Mouse (Mus musculus) liver, embryonic 13.5 days (tissue): ENCODE measurements around the gene Gm3012. TPM values are rescaled to one million over a fixed set of nuclear protein-coding genes. Genes with fewer than 3 reads are reported as not detected.
"Not testable (repeated sequence)": the region's sequence is repeated elsewhere in the genome, so short reads cannot be mapped to it uniquely, and the experiment has no call there.

ENCODE experiments used
- ATAC-seq: fragments of 200-750 bp; cut with Nextera tagmentation; 2 replicates; pipeline ENCODE4 v1.8.0; 2017; ENCODE audit warnings: low read depth, mild to moderate bottlenecking, moderate number of reproducible peaks, moderate library complexity
- DNase-seq: peaks from one replicate; pipeline ENCODE4 v3.0.0; 2022
- H3K27ac ChIP-seq: fragments of 300-500 bp; sonication (generic); 2 replicates; pipeline ENCODE4 v1.5.1; 2015; ENCODE audit warnings: moderate library complexity, mild to moderate bottlenecking, inconsistent platforms
- H3K27me3 ChIP-seq: fragments of 300-500 bp; sonication (generic); 2 replicates; pipeline ENCODE4 v1.6.1; 2015; ENCODE audit warnings: mild to moderate bottlenecking, inconsistent platforms
- H3K36me3 ChIP-seq: fragments of 300-500 bp; sonication (generic); 2 replicates; pipeline ENCODE4 v1.6.1; 2015; ENCODE audit warnings: mild to moderate bottlenecking, inconsistent platforms
- H3K4me1 ChIP-seq: fragments of 300-500 bp; sonication (generic); replicated peaks from 2 replicates; pipeline ENCODE4 v1.6.1; 2015; ENCODE audit warnings: inconsistent platforms
- H3K4me2 ChIP-seq: fragments of 300-500 bp; sonication (generic); 2 replicates; pipeline ENCODE4 v1.6.1; 2015; ENCODE audit warnings: inconsistent platforms, mild to moderate bottlenecking, moderate library complexity
- H3K4me3 ChIP-seq: fragments of 300-500 bp; sonication (generic); replicated peaks from 2 replicates; pipeline ENCODE4 v1.5.1; 2015; ENCODE audit warnings: mild to moderate bottlenecking, inconsistent platforms
- H3K9ac ChIP-seq: fragments of 300-500 bp; sonication (generic); 2 replicates; pipeline ENCODE4 v1.6.1; 2015; ENCODE audit warnings: mild to moderate bottlenecking, inconsistent platforms
- H3K9me3 ChIP-seq: fragments of 300-500 bp; sonication (generic); replicated peaks from 2 replicates; pipeline ENCODE4 v1.6.1; 2016; ENCODE audit warnings: inconsistent platforms
- WGBS: fragments of 180-500 bp; shearing (Covaris S2); methylation state at CpG from one replicate; pipeline ENCODE4 v1.1.7; 2015; ENCODE audit not compliant: insufficient replicate concordance; 5-methylcytosine and 5-hydroxymethylcytosine counted together
- polyA plus RNA-seq: library from polyadenylated mRNA; unstranded; fragments of >200 nt; fragmentation: Nextera tagmentation; extraction: Ambion mirVana; gene quantifications from 2 replicates; pipeline ENCODE4 v1.2.1, GENCODE M21; 2015

The Gm3012 gene
- not detected in 2 replicates for polyA plus RNA-seq

DNA sequence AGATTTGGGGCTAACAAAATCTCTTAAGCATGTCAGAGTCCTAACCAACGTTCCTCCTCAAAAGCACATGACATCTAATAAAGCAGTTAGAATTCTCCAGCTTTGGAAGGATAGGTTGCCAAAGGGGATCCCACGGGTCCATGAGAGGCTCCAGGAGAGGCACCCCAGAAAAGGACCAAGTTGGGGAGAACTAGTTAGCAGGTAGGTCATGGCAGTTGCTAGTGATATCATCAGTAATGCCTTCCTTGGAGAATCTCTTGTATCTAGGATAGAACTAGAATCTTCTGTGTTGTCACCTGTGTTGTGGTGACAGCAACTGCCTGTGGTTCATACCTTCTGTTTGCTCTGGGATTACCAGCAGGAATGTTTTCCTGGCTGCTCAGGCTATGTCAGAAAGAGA is at the start of gene Gm3012:
Gm3012 (plus strand) TSS at position 301 of the 400 bp plus-strand sequence.
- H3K27ac ChIP-seq, H3K4me2 ChIP-seq, H3K9me3 ChIP-seq, DNase-seq, ATAC-seq, H3K9ac ChIP-seq, H3K4me3 ChIP-seq, H3K27me3 ChIP-seq, H3K4me1 ChIP-seq, H3K36me3 ChIP-seq: not testable (repeated sequence)
- WGBS, result no CpG with 5 or more reads among the region's 2 CpGs

DNA sequence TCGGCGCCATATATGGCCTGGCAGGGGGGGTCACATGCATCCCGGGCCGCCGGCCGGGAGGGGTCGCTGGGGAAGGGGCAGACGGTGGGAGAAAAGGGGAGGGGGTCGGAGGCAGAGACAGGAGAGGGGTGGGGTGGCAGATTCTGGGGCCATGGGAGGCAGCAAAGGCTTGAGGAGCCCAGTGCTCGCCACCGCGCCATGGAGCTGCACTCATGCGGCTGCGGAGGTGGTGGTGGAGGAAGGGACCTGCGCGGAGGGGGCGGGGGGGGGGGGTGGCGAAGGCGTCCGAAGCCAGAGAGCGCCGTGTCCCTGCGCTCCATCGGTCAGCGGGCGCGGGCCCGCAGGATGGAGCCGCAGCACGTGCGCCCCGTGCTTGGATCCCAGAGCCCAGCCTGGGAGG is 17.4 kb downstream of the Gm3012 start, which contains the start of gene Gm3020:
Gm3020 (plus strand) TSS at position 301 of the 400 bp plus-strand sequence.
- no CpG with 5 or more reads among the region's 32 CpGs for WGBS
- not testable (repeated sequence) for H3K27ac ChIP-seq, H3K9ac ChIP-seq, ATAC-seq, DNase-seq, H3K36me3 ChIP-seq, H3K9me3 ChIP-seq, H3K27me3 ChIP-seq, H3K4me2 ChIP-seq, H3K4me1 ChIP-seq, H3K4me3 ChIP-seq

- not testable (repeated sequence) for DNase-seq, H3K4me2 ChIP-seq, H3K4me1 ChIP-seq, H3K36me3 ChIP-seq, H3K4me3 ChIP-seq, H3K27ac ChIP-seq, H3K9me3 ChIP-seq, ATAC-seq, H3K27me3 ChIP-seq, H3K9ac ChIP-seq
- WGBS, result no CpG with 5 or more reads among the region's 3 CpGs
These were observed 54.2 kb downstream of the Gm3012 start, which contains the start of gene Gm3043 for GRCm38 (mm10) chr14:3688483-3688882. Gm3043 (plus strand) TSS chr14:3688783.

Other genes with a start within 250 kb of the Gm3012 start
- not detected in 2 replicates for gene Gm10413, start 239.4 kb upstream of the Gm3012 start, polyA plus RNA-seq
- gene Gm10409, start 221.9 kb upstream of the Gm3012 start, polyA plus RNA-seq, result 0.12 TPM in 1 of 2 replicates, not detected in the other
- 0.05 TPM in 1 of 2 replicates, not detected in the other for gene Gm3005, start 206.4 kb upstream of the Gm3012 start, polyA plus RNA-seq
- not detected in 2 replicates for gene Gm10408, start 185.1 kb upstream of the Gm3012 start, polyA plus RNA-seq
- gene Gm3020, start 17.5 kb downstream of the Gm3012 start, polyA plus RNA-seq, result 0.12 TPM in 1 of 2 replicates, not detected in the other
- not detected in 2 replicates for gene Gm3043, start 54.3 kb downstream of the Gm3012 start, polyA plus RNA-seq
- not detected in 2 replicates for gene Gm3002, start 175.6 kb downstream of the Gm3012 start, polyA plus RNA-seq
- 0.09 TPM in 1 of 2 replicates, not detected in the other for gene Gm3033, start 211.7 kb downstream of the Gm3012 start, polyA plus RNA-seq
- not detected in 2 replicates for gene Gm2916, start 249.7 kb downstream of the Gm3012 start, polyA plus RNA-seq